Mouse (Mus musculus) cortical plate, adult 2 months (tissue): ENCODE data around the gene Ly6g6f.
A peak's percentile ranks its signal among the peaks of the same experiment; 100 is the strongest.

Source experiments
- CTCF ChIP-seq: fragments of 200-500 bp; IDR thresholded peaks from 2 replicates; pipeline ENCODE4 v1.5.1; 2011; ENCODE audit warnings: mild to moderate bottlenecking, control low read depth, low read length; ENCODE audit not compliant: insufficient read depth; ENCODE audit errors: extremely low read depth
- POLR2A ChIP-seq: fragments of 200-500 bp; IDR thresholded peaks from 2 replicates; pipeline ENCODE4 v1.6.1; 2011; ENCODE audit warnings: mild to moderate bottlenecking, low read length, control low read depth; ENCODE audit not compliant: insufficient read depth; ENCODE audit errors: extremely low read depth

- TF ChIP-seq CTCF (no peak), POLR2A (peak; percentile 43; the same call in 1 of the 2 replicates)
Observed at GRCm38 (mm10) chr17:35051156-35052086, 34.0 kb downstream of the Ly6g6f start.
